Mouse (Mus musculus) bone marrow, adult 2 months (tissue): ENCODE results near the gene Ptprg.

Source experiments
- CTCF ChIP-seq: fragments of 200-500 bp; IDR thresholded peaks from 2 replicates; pipeline ENCODE4 v1.5.1; 2011; ENCODE audit warnings: low read length, control low read depth; ENCODE audit not compliant: control insufficient read depth, insufficient read depth
- POLR2A ChIP-seq: fragments of 200-500 bp; IDR thresholded peaks from 2 replicates; pipeline ENCODE4 v1.6.1; 2011; ENCODE audit warnings: low read depth, mild to moderate bottlenecking, control low read depth, low read length, borderline replicate concordance; ENCODE audit not compliant: control insufficient read depth

DNA sequence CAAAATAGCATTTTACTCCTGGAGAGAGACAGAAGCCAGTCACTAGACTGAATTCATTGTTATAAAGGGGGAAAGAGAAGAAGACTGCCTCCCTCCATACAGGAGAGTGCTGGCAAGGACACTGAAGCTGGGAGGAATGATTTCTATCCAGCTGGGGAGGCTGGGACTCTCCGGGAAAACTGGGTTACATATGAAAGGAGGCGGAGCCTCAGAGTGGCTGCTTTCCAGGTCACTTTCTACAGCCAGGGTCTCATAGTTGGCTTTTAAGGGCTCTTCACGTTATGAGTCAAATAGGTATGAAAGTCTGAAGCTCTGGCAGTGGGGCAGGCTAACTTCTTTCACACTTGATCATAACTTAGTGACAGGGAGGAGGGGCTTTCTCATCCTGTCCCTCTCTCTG is 129.1 kb downstream of the Ptprg start:
- TF ChIP-seq CTCF (no peak), POLR2A (no peak)
